Mouse (Mus musculus) T-helper 17 cell (primary cell): ENCODE data around the gene Calcoco2.

Experiments
- in situ Hi-C, 2 experiments: fragments of 300-600 bp; cut with MboI, MseI; formaldehyde crosslinking; loops; 1 replicate in 1 of 2; 2 replicates in 1 of 2; pipeline ENCODE4 v1.15.1; 2025; ENCODE audit warnings: high pct_unique_total_duplicates in 2 of 2

Gene Calcoco2

DNA sequence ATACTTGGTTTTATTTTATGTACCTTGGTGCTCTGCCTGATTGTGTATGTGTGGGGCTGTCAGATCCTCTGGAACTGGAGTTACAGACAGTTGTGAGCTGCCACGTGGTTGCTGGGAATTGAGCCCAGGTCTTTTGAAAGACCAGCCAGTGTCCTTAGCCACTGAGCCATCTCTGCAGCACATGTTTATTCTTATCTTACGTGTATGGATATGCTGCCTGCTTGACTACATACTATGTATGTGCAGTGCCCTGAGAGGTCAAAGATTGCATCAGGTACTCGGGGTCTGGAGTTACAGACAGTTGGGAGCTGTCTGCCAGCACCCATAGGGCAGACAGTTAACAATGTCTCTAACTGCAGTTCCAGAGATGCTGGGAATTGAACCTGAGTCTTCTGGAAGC is 29.1 kb downstream of the Calcoco2 start:
- in situ Hi-C loops: no loop called here

GRCm38 (mm10) chr11:96080736-96081135 is 31.0 kb downstream of the Calcoco2 start:
- in situ Hi-C loops: no loop called here

DNA sequence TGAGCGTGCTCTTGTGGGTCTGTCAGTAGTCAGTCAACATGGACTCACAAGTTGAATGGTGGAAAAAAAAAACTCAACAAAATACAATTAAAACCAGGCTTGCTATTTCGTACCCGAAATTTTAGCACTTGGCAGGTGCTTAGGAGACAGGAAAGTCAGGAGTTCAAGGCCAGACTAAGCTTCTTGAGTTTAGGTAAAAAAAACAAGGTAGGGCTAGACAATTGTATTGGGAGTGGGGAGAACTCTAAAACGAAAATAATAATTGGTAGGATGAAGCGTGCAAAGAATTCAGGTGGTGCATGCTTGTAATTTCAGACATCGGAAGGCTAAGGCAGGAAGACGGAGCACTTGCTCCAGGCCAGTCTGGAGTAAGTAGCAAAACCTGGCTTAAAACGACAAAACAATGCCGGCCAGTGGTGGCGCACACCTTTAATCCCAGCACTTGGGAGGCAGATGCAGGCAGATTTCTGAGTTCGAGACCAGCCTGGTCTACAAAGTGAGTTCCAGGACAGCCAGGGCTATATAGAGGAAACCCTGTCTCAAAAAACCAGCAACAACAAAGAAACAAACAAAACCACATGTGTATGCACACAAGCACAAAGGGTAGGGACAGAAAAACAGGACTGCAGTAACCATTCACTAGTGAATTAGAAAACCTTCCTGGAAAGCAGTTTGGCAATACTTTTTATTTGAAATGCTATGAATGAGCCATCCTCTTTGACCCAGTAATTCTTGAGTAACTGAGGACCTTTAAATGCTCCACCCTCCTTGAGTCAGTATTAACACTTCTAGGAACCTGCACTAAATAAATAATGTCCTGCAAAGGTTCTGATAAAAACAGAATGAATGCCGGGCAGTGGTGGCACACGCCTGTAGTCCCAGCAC is 35.3 kb downstream of the Calcoco2 start:
- in situ Hi-C loops: no loop called here

DNA sequence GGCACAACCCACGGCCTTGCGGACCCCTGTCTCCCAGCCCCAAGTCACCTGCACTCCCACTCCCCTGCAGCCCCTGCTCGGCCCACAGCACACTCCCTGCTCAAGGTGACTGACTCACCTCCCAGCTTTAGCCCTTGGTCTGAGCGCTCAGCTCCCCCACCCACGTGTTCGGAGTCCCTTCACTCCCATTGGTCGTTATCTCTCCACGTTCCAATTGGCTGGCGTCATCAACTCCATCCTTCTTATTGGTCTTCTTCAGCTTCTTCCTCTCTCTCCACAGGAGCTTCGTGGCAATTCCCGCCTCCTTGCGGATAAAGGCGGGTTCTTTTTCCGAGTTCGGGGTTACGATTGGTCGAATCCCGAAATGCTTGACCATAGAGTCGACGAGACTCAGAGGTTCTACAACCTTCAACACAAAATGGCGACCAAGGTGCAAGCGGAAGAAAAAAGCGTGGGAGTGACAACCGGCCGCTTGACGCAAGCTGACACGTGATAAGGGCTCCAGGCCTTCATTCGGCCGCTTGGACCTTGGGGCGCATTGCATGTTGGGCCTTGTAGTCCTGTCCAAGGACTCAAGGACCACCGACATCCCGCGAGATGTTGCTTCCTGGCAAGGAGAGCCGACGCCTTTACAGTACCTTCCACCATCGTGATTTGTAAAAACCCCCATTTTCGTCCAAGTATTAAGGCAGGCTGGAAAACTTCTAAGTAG is 36.1 kb downstream of the Calcoco2 start, which contains the start of gene Atp5g1:
Gene Atp5g1 (minus strand): TSS at position 162 of the 712 bp plus-strand sequence.
- in situ Hi-C loops: no loop called here

- in situ Hi-C loops: no loop called here
Measured at GRCm38 (mm10) chr11:96075177-96075508, 36.6 kb downstream of the Calcoco2 start.

DNA sequence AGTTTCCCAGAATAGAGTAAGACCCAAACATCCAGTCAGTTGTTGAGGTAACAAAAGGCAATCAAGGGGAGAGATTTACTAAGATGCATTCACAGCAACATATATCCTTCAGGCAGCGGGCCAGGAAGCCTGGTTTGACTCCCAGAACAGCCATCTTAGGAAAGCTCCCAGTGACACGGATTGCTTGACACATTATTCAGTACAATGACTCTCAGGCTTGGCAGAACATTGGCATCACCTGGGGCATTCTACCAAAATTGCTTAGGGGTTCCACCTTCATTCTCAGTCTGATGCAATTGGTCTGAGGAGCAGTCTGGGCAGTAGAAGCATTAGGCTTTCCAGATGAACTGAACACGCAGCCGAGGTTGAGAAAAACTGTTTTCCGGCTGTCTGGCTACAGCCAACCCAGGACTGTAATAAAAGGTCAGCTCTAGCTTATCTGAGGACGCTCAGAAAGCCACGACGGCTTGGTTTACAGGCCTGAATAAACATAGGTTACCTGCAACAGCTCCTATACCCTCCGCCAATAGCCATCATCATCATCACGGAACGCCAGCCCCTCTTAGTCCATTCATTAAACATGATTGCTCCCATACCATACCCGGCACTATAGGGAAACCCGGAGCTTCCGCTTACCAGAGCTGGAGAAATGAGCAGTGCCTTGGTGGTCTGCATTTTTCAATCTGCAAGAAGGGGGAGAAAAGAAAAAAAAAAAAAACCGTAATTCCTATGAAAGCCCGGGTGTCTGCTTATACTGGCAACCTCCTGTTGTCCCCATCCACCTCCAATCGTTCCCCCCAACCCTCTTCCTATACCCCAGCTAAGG is 37.2 kb downstream of the Calcoco2 start:
- in situ Hi-C loops: loop anchor here in 1 of 2 experiments (25.0 kb wide), 1 partner anchor 1763 kb away; the partner anchor contains the start of gene B230217C12Rik

DNA sequence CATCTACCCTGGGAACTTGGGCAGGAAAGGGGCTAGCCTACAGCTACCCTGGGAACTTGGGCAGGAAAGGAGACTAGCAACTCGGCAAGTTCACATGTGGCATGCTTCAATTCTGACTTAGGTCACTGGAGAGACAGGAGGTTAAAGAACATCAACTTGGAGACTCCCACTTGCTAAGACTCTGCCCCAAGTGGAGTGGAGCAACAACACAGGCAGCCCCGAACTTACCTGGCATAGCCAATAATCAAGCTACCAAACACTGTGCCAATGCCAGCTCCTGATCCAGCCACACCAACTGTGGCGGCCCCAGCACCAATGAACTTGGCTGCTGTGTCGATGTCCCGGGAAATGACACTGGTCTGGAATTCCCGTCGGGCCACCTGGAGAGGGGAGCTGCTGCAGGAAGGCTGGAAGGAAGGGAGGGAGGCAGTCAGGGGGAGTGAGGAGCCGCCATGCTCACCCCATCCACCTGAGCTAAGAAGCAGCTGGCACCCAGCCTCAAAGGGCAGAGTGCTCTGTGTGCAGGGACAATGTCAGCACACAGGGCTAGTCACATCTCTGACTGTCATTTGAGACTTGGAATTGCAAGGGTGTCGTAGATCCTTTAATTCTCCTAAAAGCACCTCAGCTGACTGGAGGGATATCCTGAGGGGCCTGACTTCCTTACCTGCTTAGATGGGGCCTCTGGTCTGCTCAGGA is 38.3 kb downstream of the Calcoco2 start:
- in situ Hi-C loops: loop anchor here in 1 of 2 experiments (25.0 kb wide), 1 partner anchor 1764 kb away; the partner anchor contains the start of gene B230217C12Rik

DNA sequence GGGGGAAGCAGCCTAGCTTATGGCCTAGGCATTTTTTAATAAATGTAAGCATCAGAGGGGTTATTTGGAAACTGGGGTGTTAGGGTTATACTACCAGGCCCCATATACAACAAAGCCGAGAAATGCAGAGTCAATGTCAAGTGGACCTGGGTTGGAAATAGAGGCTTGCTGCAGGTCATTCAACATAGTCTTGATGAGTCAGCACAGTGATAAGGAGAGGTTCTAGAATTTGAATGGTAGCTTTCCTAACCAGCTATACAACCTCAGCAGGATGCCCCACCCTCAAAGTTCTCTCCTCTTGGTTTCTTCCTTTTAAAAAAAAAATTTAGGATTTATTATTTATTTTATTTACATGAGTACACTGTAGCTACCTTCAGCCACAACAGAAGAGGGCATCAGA is 40.8 kb downstream of the Calcoco2 start:
- in situ Hi-C loops: loop anchor here in 1 of 2 experiments (25.0 kb wide), 1 partner anchor 1766 kb away; the partner anchor contains the start of gene B230217C12Rik

DNA sequence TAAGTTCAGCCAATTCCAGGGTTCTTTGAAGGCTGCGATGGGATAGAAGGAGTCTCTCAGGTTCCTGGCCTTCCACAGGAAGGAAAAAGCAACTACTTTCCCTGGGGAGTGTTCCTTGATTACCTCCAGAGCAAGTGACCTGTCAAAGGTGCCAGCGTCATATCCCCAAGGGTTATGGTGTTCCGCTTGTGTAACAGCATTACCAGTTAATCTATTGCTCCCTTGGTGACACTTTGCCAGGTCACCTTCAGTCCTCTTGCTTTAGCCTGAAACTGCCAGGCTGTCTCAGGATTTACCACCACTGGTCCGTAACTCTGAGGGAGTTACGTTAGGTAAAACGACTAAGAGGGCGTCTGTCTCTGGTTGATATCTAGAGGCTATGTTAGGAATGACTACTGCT is 41.4 kb downstream of the Calcoco2 start:
- in situ Hi-C loops: loop anchor here in 1 of 2 experiments (25.0 kb wide), 1 partner anchor 1767 kb away; the partner anchor contains the start of gene B230217C12Rik

DNA sequence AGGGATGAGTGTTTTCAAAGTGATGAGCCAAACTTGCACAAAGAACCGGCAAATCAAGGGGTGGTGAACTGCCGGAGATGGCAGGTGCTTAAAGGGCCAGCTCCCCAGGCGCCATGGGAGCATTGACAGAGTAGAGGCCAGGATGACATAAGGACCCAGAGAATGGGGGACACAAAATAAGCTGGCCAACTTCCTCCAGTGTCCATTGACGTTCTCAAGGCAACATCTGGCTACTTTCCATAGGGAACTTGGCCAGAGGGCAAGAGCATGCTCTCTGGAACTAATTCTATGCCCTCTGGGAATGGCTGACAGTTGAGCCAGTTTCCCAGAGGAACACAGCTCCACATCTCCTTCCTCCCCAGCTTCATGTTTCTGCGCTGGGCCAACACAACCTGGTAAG is 43.5 kb downstream of the Calcoco2 start:
- in situ Hi-C loops: loop anchor here in 1 of 2 experiments (25.0 kb wide), 1 partner anchor 1769 kb away; the partner anchor contains the start of gene B230217C12Rik

GRCm38 (mm10) chr11:96065215-96065911 is 46.4 kb downstream of the Calcoco2 start, which contains the start of gene Ube2z:
Gene Ube2z (minus strand): TSS chr11:96065388.
- in situ Hi-C loops: loop anchor here in 1 of 2 experiments (25.0 kb wide), 1 partner anchor 1772 kb away; the partner anchor contains the start of gene B230217C12Rik

DNA sequence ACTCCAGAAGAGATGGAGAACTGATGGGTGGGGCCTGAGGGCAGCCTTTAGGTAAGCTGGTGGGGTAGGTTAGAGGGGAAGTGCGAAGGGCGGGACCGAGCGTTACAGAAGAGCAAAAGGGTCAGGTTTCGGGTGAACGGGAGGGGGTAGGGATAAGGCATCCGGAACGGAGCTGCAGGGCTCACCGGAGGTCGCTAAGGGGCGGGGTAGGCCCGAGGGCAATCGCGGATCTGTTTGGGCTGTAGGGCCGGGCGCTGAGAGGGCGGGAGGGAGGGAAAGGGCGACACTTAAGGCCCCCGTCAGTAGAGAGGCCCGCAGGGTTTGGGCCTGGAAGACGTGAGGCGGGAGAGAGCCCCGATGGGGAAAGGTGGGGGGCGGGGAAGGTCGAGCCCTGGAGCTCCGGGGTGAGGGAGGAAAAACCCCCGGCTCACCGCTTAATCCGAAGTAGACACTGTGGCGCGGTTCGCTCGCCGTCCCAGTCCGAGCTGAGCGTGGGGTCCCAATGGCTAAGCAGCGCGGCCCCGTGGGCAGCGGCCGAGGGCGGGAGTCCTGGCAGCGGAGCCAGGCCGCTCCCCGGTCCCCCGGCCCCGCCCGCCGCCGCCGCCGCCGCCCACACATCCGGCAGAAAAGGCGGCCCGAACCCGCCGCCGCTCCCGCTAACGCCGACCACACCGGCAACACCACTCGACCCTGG is 47.1 kb downstream of the Calcoco2 start:
- in situ Hi-C loops: loop anchor here in 1 of 2 experiments (25.0 kb wide), 1 partner anchor 1773 kb away; the partner anchor contains the start of gene B230217C12Rik

DNA sequence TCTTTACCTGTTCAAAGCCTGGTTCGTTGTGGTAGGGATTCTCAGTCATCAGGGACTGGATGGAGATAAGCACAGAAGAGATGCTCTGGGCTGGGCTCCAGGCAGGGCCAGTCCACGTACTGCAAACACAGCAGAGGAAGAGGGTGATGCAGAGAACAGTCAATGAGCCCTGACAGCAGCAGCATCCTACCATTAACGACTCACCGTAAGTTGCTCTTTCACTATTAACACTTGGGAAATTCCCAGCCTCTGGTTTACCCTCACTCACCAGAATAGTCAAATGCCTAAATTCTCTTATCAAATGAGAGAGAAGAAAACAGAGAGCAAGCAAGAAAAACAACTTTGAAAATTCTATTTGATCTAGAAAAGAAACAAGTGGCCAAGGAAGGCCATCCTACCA is 53.5 kb downstream of the Calcoco2 start:
- in situ Hi-C loops: loop anchor here in 1 of 2 experiments (25.0 kb wide), 1 partner anchor 1779 kb away; the partner anchor contains the start of gene B230217C12Rik

- in situ Hi-C loops: loop anchor here in 1 of 2 experiments (25.0 kb wide), 1 partner anchor 1786 kb away; the partner anchor contains the start of gene B230217C12Rik
Measured at GRCm38 (mm10) chr11:96050854-96051253, 60.9 kb downstream of the Calcoco2 start.

- in situ Hi-C loops: loop anchor here in 1 of 2 experiments (25.0 kb wide), 1 partner anchor 1787 kb away; the partner anchor contains the start of gene B230217C12Rik
Measured at GRCm38 (mm10) chr11:96049939-96050338, 61.8 kb downstream of the Calcoco2 start.
